Mouse (Mus musculus): ENCODE data around the gene Prm1. TPM values are rescaled to one million over a fixed set of nuclear protein-coding genes. Genes with fewer than 3 reads are reported as not detected.

Gene Prm1
- polyA plus RNA-seq, 1 experiment from 2014 or later = 0.50 TPM

DNA sequence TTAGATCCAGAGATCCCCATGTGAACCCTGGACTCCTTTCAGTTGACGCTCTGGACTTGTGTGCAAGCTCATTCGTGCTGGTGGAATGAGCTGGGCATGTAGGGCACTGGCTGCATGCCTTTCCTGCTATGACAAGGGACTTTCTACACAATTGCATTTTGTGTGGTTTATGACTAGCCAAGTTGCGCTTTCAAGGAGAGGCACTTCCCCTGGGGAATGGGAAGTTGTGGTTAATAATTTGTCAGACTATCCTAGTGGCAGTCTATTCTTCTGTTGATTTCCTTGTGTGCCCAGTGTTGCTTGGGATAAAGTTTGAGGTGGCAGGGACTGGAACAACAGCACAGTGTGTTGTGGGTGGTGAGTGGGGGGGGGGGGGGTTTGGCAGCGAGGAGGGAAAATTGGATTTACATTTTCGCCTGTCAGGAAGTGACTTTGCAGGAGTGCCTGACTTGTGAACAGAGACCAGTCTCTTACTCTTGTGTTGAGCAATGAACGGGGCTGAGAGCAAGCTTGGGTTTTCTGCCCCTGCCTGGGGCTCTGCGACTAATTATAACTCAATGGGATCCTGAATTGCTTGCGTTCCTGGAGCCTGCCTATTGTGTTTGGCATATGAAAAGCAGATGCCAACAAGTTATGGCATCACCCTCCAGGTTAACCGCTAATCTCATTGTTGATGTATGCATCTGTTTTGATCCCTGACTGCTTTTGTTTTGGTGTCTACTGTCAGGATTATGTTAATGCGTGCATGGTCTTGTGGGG is 33.0 kb upstream of the Prm1 start:
- no peaks in the 10 kb centered on the region for H3K36me3 ChIP-seq
- H3K9me3 ChIP-seq (replicated peaks) = no peaks in the 10 kb centered on the region
- peaks cover 21% of the 10 kb centered on the region for H3K4me1 ChIP-seq
- ATAC-seq (ENCODE audit: low FRiP score) = no peak
- no peak overlapping the region for H3K4me2 ChIP-seq
- WGBS = 33% methylated on average over 10 of the region's 10 CpGs
- H3K27ac ChIP-seq (replicated peaks) = no peak overlapping the region
- H3K27me3 ChIP-seq (replicated peaks) = no peaks in the 10 kb centered on the region
- no peak overlapping the region for H3K4me3 ChIP-seq (replicated peaks)
- no peak overlapping the region for H3K9ac ChIP-seq (replicated peaks)

DNA sequence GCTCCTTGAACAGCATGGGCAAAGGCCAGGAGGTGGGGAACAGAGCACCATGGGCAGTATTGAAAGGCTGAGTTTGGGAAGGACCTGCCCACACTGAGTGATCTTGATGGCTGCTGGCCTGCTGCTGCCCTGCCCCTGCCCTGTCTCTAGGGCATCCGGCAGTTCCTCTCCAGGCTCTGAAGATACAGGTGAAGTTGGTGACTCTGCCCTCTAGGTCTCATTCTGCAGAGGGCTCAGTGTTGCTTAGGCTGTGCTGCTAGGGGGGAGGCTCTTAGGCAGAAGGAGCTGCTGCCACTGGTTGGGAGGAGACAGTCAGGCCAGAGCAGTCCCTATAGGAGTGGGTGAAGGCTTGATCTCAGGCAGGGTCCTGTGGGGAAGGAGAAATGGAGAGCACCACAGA is 32.3 kb upstream of the Prm1 start:
- H3K9ac ChIP-seq (replicated peaks) = no peak overlapping the region
- no peaks in the 10 kb centered on the region for H3K9me3 ChIP-seq (replicated peaks)
- no peak overlapping the region for H3K4me3 ChIP-seq (replicated peaks)
- no peak overlapping the region for H3K4me2 ChIP-seq
- no peak for ATAC-seq (ENCODE audit: low FRiP score)
- H3K36me3 ChIP-seq = no peaks in the 10 kb centered on the region
- no peaks in the 10 kb centered on the region for H3K27me3 ChIP-seq (replicated peaks)
- peaks cover 17% of the 10 kb centered on the region for H3K4me1 ChIP-seq
- no peak overlapping the region for H3K27ac ChIP-seq (replicated peaks)
- 81% methylated on average over 1 of the region's 1 CpGs for WGBS

DNA sequence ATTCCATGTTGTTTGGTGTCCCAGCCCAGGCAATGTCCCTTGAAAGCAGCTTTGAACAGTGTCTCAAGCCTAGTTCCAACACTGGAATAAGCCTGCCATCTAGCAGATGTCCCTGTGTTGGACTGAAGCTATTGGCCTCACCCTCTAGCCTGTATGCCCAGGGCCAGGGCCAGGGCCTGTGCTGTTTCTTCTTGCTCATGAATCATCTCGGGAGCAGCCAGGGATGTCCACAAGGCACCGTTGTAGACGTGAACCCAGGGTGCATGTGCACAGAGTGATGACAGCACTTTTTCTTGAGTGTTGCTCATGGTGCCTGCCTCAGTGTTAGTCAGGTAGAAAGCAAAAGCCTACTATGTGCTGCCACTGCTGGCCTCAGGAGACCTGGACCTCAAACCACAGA is 31.6 kb upstream of the Prm1 start:
- no peak for ATAC-seq (ENCODE audit: low FRiP score)
- no peak overlapping the region for H3K4me3 ChIP-seq (replicated peaks)
- WGBS = 86% methylated on average over 3 of the region's 3 CpGs
- H3K4me1 ChIP-seq = peaks cover 17% of the 10 kb centered on the region
- H3K27ac ChIP-seq (replicated peaks) = no peak overlapping the region
- no peaks in the 10 kb centered on the region for H3K27me3 ChIP-seq (replicated peaks)
- H3K4me2 ChIP-seq = no peak overlapping the region
- no peaks in the 10 kb centered on the region for H3K9me3 ChIP-seq (replicated peaks)
- H3K9ac ChIP-seq (replicated peaks) = no peak overlapping the region
- no peaks in the 10 kb centered on the region for H3K36me3 ChIP-seq

DNA sequence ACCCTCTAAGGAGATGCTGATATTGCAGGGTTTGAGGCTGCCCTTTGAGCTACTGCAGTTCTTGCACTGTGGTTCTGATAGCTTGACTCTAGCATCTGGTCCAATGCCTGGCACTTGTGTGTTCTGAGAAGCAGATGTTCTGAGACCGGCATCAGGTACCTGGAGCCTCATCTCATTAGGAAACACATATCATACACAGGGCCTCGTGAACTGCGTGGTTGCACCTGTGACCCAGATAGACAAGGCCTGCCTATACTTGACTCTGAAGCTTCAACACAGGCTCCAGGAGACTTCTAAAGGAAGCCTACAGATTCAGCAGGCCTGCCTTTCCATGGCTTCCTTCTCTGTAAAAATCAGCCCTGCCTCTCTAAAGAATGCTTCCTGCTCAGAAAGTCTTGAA is 30.7 kb upstream of the Prm1 start:
- Histone ChIP-seq H3K4me2 (no peak overlapping the region), H3K9me3 (replicated peaks) (no peaks in the 10 kb centered on the region), H3K4me3 (replicated peaks) (no peak overlapping the region), H3K9ac (replicated peaks) (no peak overlapping the region), H3K4me1 (peaks cover 17% of the 10 kb centered on the region), H3K27me3 (replicated peaks) (no peaks in the 10 kb centered on the region), H3K27ac (replicated peaks) (no peak overlapping the region), H3K36me3 (no peaks in the 10 kb centered on the region)
- ATAC-seq (ENCODE audit: low FRiP score) = no peak
- WGBS = 95% methylated on average over 3 of the region's 3 CpGs

DNA sequence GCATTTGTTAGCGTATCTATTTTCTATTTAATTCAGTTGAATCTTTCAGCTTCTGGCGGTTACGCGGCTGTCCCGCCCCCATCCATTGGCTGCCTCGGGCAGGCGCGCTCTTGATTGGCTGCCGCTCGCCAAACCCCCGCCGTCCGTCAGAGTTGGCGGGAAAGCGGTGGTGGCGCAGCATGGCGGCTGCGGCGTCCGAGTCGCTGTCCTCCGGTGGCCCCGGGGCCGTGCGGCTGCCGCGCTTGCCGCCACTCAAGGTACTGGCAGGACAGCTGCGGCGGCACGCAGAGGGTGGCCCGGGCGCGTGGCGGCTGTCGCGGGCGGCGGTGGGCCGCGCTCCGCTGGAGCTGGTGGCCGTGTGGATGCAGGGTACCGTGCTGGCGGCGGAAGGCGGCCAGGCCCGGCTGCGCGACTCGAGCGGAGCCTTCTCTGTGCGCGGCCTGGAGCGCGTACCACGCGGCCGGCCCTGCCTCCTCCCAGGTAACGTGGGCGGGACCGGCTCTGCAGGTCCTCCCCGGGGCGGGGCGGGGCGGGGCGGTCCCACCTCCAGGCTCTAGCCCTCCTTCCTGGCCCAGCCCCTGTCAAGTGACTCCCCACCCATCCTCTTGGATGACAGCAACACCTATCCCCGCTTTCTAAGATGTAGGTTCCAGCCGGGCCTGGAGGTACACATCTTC is 29.4 kb upstream of the Prm1 start, which contains the start of gene Rmi2:
Rmi2 (plus strand) TSS at position 149 of the 677 bp plus-strand sequence.
- H3K27me3 ChIP-seq (replicated peaks) = no peaks in the 10 kb centered on the region
- peak within 1 kb of the TSS; percentile 77 for H3K4me3 ChIP-seq (replicated peaks)
- no peaks in the 10 kb centered on the region for H3K36me3 ChIP-seq
- no peak within 1 kb of the TSS for H3K27ac ChIP-seq (replicated peaks)
- under 1% methylated on average over 64 of the region's 69 CpGs for WGBS
- peak within 1 kb of the TSS; percentile 97 for H3K4me2 ChIP-seq
- peaks cover 17% of the 10 kb centered on the region for H3K4me1 ChIP-seq
- no peaks in the 10 kb centered on the region for H3K9me3 ChIP-seq (replicated peaks)
- ATAC-seq (ENCODE audit: low FRiP score) = peak; percentile 95
- H3K9ac ChIP-seq (replicated peaks) = peak within 1 kb of the TSS; percentile 57

DNA sequence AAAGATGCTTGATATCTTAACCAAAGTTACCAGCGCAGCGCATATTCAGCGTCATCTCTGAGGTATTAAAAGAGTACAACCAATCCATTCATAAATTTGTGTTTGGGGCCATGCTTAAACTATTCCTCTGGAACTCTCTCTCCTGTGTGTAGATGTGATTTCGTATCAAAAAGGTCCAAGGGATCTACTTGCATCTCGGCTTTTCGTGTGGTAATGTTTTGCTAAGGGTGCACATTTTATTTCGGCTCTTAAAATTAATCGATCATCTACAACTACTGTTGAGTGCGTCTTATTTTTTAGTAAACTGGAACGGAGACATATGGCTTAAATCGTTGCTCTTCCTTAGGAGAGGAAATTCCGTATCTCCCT is 28.9 kb upstream of the Prm1 start:
- 8% methylated on average over 12 of the region's 12 CpGs for WGBS
- Histone ChIP-seq H3K36me3 (no peaks in the 10 kb centered on the region), H3K4me3 (replicated peaks) (peak overlapping the region; percentile 77), H3K27ac (replicated peaks) (no peak overlapping the region), H3K9ac (replicated peaks) (no peak overlapping the region), H3K9me3 (replicated peaks) (no peaks in the 10 kb centered on the region), H3K4me2 (peak overlapping the region; percentile 97), H3K4me1 (peaks cover 17% of the 10 kb centered on the region), H3K27me3 (replicated peaks) (no peaks in the 10 kb centered on the region)
- no peak for ATAC-seq (ENCODE audit: low FRiP score)

DNA sequence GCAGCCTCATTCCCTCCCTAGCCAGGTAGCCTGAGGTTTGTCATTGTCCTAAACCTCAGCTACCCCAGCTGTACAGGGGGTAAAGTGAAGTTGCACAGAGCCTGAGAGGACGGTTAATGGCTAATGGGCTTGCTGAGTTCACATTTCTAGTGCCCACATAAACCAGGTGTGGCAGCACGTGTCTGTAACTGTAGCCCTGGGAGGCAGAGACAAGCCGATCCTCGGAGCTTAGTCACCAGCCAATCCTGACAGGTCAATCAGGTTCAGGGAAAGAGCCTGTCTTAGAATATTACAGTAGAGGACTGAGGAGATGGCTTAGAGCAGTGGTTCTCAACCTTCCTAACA is 22.8 kb upstream of the Prm1 start:
- H3K9me3 ChIP-seq (replicated peaks) = no peaks in the 10 kb centered on the region
- H3K27ac ChIP-seq (replicated peaks) = no peak overlapping the region
- H3K4me3 ChIP-seq (replicated peaks) = no peak overlapping the region
- no peak overlapping the region for H3K4me2 ChIP-seq
- H3K9ac ChIP-seq (replicated peaks) = no peak overlapping the region
- no peak for ATAC-seq (ENCODE audit: low FRiP score)
- no peaks in the 10 kb centered on the region for H3K4me1 ChIP-seq
- no peaks in the 10 kb centered on the region for H3K27me3 ChIP-seq (replicated peaks)
- 70% methylated on average over 4 of the region's 4 CpGs for WGBS
- no peaks in the 10 kb centered on the region for H3K36me3 ChIP-seq

DNA sequence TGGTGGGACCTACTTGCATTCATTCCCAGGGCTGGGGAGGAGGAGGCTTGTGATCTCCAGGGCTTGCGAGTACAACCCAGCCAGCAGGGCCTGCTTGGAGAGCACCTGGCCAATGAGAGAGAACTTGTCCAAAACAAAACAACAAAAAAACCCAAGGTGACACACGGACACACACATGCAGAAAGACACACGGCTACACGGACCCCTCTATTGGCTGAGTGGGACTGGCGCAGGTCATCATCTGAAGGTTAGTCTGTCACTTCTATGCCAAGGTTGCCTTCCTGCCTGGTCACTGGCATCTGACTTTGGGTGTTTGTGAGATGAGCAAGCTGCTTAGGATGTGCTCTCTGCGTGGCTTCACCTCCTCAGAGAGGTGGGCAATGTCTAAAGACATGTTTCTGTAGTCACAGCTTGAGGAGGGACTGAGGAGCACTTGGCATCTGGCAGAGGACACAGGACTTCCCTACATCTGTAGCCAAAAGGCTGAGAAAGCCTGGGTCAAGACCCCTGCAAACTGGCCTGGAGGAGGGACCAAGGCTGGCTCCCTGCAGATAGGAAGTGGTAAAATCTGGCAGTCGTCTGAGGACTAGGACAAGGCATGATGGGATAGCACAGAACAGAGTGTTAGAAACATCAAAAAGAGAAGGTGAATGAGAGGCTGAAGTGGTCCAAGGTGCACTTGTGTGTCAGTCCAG is 22.3 kb upstream of the Prm1 start:
- Histone ChIP-seq H3K9ac (replicated peaks) (no peak overlapping the region), H3K36me3 (no peaks in the 10 kb centered on the region), H3K4me2 (no peak overlapping the region), H3K4me1 (no peaks in the 10 kb centered on the region), H3K27me3 (replicated peaks) (no peaks in the 10 kb centered on the region), H3K9me3 (replicated peaks) (no peaks in the 10 kb centered on the region), H3K27ac (replicated peaks) (no peak overlapping the region), H3K4me3 (replicated peaks) (no peak overlapping the region)
- WGBS = 81% methylated on average over 7 of the region's 7 CpGs
- ATAC-seq (ENCODE audit: low FRiP score) = no peak

DNA sequence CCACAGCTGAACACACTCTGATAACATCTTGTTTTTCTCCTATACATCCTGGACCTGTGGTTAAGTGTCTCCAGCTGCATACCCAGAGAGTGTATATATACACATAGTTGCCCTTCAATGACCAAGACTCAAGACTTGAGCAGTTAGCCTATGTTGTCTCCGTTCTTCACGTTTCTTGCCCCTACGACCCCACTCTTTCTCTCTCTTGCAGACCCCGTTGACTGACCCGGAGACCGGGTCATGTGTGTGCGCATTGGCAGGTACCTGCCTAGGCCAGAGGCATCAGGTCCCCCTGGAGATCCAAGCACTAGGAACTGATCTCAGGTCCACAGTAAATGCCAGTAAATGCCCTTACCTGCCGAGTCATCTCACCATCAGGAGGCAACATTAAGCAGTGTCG is 21.6 kb upstream of the Prm1 start:
- no peak overlapping the region for H3K9ac ChIP-seq (replicated peaks)
- no peak overlapping the region for H3K4me2 ChIP-seq
- no peaks in the 10 kb centered on the region for H3K4me1 ChIP-seq
- H3K27me3 ChIP-seq (replicated peaks) = no peaks in the 10 kb centered on the region
- 93% methylated on average over 9 of the region's 9 CpGs for WGBS
- no peaks in the 10 kb centered on the region for H3K36me3 ChIP-seq
- no peak for ATAC-seq (ENCODE audit: low FRiP score)
- H3K4me3 ChIP-seq (replicated peaks) = no peak overlapping the region
- H3K27ac ChIP-seq (replicated peaks) = no peak overlapping the region
- H3K9me3 ChIP-seq (replicated peaks) = no peaks in the 10 kb centered on the region

DNA sequence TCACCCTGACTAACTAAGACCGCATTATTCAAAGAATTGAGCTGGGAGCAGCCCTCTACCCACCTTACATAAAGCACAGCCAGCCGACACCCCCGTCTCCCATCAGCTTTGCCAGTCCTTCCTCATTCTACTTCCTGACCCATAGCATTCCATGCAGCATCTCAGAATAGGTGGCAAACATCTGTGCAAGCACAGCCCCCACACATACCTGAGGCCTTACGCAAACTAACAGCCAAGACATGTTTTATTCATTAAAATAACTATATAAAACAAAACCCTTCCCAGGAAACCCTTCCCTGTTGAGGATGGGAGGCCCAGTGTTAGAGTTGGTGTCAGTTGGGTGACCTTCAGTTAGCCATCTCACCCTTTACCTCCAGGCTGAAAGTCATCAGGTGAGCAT is 20.2 kb upstream of the Prm1 start:
- WGBS = 92% methylated on average over 4 of the region's 4 CpGs
- Histone ChIP-seq H3K9me3 (replicated peaks) (no peaks in the 10 kb centered on the region), H3K9ac (replicated peaks) (no peak overlapping the region), H3K27me3 (replicated peaks) (no peaks in the 10 kb centered on the region), H3K4me2 (no peak overlapping the region), H3K4me3 (replicated peaks) (no peak overlapping the region), H3K27ac (replicated peaks) (no peak overlapping the region), H3K36me3 (no peaks in the 10 kb centered on the region), H3K4me1 (no peaks in the 10 kb centered on the region)
- ATAC-seq (ENCODE audit: low FRiP score) = no peak

DNA sequence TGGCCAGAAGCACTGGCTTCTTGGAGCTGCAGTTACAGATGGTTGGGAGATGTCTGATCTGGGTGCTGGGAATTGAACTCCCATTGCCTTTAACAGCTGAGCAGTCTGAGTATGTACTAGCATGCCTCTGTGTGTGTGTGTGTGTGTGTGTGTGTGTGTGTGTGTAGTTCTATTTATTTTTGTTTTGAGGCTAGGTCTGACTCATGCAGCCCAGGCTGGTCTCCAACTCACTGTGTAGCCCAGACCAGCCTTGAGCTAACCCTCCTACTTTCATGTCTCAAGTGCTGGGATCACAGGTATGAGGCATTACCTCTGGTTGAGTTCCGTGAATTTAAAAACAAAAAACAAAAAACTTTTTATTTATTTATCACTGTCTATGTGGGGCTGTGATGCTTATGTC is 18.9 kb upstream of the Prm1 start:
- Histone ChIP-seq H3K9ac (replicated peaks) (no peak overlapping the region), H3K4me2 (no peak overlapping the region), H3K4me3 (replicated peaks) (no peak overlapping the region), H3K27ac (replicated peaks) (no peak overlapping the region), H3K27me3 (replicated peaks) (no peaks in the 10 kb centered on the region), H3K9me3 (replicated peaks) (no peaks in the 10 kb centered on the region), H3K36me3 (no peaks in the 10 kb centered on the region), H3K4me1 (no peaks in the 10 kb centered on the region)
- 80% methylated on average over 1 of the region's 1 CpGs for WGBS
- no peak for ATAC-seq (ENCODE audit: low FRiP score)

DNA sequence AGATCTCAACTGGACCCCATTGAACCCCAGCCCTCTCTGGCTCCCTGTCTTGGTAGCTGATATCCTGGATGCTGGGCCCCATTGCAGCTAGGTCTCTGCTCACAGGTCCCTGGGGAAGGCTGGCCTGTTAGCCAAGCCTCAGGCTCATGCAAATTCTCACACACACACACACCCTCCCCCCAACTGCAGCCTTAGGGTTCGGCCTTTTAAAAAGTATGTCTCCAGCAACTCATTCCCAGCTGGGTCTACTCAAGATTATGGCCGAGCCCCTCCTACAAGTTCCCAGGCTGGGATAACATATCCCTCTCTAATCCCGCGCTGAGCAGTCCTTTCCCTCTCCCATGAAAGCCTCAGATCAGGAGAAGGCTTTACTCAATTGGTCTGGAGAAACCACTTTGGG is 15.7 kb upstream of the Prm1 start:
- 69% methylated on average over 4 of the region's 4 CpGs for WGBS
- Histone ChIP-seq H3K9me3 (replicated peaks) (no peaks in the 10 kb centered on the region), H3K4me3 (replicated peaks) (no peak overlapping the region), H3K36me3 (no peaks in the 10 kb centered on the region), H3K27me3 (replicated peaks) (no peaks in the 10 kb centered on the region), H3K4me2 (no peak overlapping the region), H3K9ac (replicated peaks) (no peak overlapping the region), H3K4me1 (no peaks in the 10 kb centered on the region), H3K27ac (replicated peaks) (no peak overlapping the region)
- ATAC-seq (ENCODE audit: low FRiP score) = no peak
